Mouse (Mus musculus) myocyte (in vitro differentiated cells): Measurements from ENCODE around the gene Gucy2d. TPM values are rescaled to one million over a fixed set of nuclear protein-coding genes. Genes with fewer than 3 reads are reported as not detected.
A peak's percentile ranks its signal among the peaks of the same experiment; 100 is the strongest.

ENCODE experiments used
- H3K27me3 ChIP-seq: one replicate; pipeline ENCODE4 v1.6.1; 2011; ENCODE audit not compliant: control insufficient read depth, insufficient read depth, insufficient read length
- H3K36me3 ChIP-seq: one replicate; pipeline ENCODE4 v1.6.1; 2011; ENCODE audit not compliant: control insufficient read depth, insufficient read depth
- H3K4me2 ChIP-seq: one replicate; pipeline ENCODE4 v1.6.1; 2011; ENCODE audit warnings: low read depth, control low read depth
- H3K4me3 ChIP-seq: one replicate; pipeline ENCODE4 v1.5.1; 2011; ENCODE audit warnings: mild to moderate bottlenecking, control low read depth, moderate library complexity
- H3K79me2 ChIP-seq: one replicate; pipeline ENCODE4 v1.6.1; 2011; ENCODE audit not compliant: control insufficient read depth, insufficient read depth
- H3ac ChIP-seq: one replicate; pipeline ENCODE4 v1.6.1; 2011; ENCODE audit not compliant: control insufficient read depth, insufficient read length
- CEBPB ChIP-seq: IDR thresholded peaks from 2 replicates; pipeline ENCODE4 v1.6.1; 2011; ENCODE audit warnings: mild to moderate bottlenecking, moderate library complexity; ENCODE audit not compliant: poor library complexity, insufficient read depth, severe bottlenecking
- E2F4 ChIP-seq: IDR thresholded peaks from one replicate; pipeline ENCODE4 v1.6.1; 2011; ENCODE audit warnings: mild to moderate bottlenecking, control low read depth, moderate library complexity; ENCODE audit not compliant: insufficient read depth
- MAX ChIP-seq: IDR thresholded peaks from one replicate; pipeline ENCODE4 v1.6.1; 2011; ENCODE audit warnings: low read depth, mild to moderate bottlenecking, control low read depth
- MYOD1 ChIP-seq, 3 experiments: IDR thresholded peaks; one replicate each; pipeline ENCODE4 v1.6.1; 2011; ENCODE audit warnings: control low read depth in 2 of 3, low read depth in 2 of 3, mild to moderate bottlenecking in 2 of 3, moderate library complexity in 1 of 3; ENCODE audit not compliant: insufficient read length in 2 of 3, control insufficient read depth in 1 of 3
- MYOG ChIP-seq, 3 experiments: IDR thresholded peaks; one replicate each; pipeline ENCODE4 v1.6.1; 2011; ENCODE audit warnings: control low read depth in 2 of 3, low read depth in 2 of 3, mild to moderate bottlenecking in 2 of 3; ENCODE audit not compliant: insufficient read length in 2 of 3, control insufficient read depth in 1 of 3, insufficient read depth in 1 of 3
- POLR2A ChIP-seq: IDR thresholded peaks from one replicate; pipeline ENCODE4 v1.6.1; 2011; ENCODE audit warnings: low read depth, mild to moderate bottlenecking, control low read depth, moderate library complexity; ENCODE audit not compliant: insufficient read length
- POLR2AphosphoS2 ChIP-seq: IDR thresholded peaks from one replicate; pipeline ENCODE4 v1.6.1; 2011; ENCODE audit warnings: low read depth, control low read depth; ENCODE audit not compliant: insufficient read length
- REST ChIP-seq: IDR thresholded peaks from one replicate; pipeline ENCODE4 v1.6.1; 2011; ENCODE audit warnings: mild to moderate bottlenecking, control low read depth, moderate library complexity; ENCODE audit not compliant: insufficient read depth, insufficient read length
- SRF ChIP-seq: IDR thresholded peaks from one replicate; pipeline ENCODE4 v1.6.1; 2011; ENCODE audit warnings: low read depth; ENCODE audit not compliant: control insufficient read depth, insufficient read length
- TCF12 ChIP-seq: IDR thresholded peaks from one replicate; pipeline ENCODE4 v1.6.1; 2011; ENCODE audit warnings: mild to moderate bottlenecking, control low read depth; ENCODE audit not compliant: poor library complexity, insufficient read depth, severe bottlenecking
- TCF3 ChIP-seq: IDR thresholded peaks from one replicate; pipeline ENCODE4 v1.6.1; 2011; ENCODE audit warnings: low read depth, control low read depth; ENCODE audit not compliant: insufficient read length
- USF1 ChIP-seq: IDR thresholded peaks from one replicate; pipeline ENCODE4 v1.6.1; 2011; ENCODE audit warnings: low read depth, mild to moderate bottlenecking, control low read depth, moderate library complexity
- polyA plus RNA-seq: library from polyadenylated mRNA; unstranded; fragments of >200 nt; fragmentation: generic; extraction: Trizol; gene quantifications from one replicate; pipeline ENCODE4 v1.2.1, GENCODE M21; 2012; ENCODE audit warnings: missing spikeins

Gucy2d gene
- not detected for polyA plus RNA-seq

DNA sequence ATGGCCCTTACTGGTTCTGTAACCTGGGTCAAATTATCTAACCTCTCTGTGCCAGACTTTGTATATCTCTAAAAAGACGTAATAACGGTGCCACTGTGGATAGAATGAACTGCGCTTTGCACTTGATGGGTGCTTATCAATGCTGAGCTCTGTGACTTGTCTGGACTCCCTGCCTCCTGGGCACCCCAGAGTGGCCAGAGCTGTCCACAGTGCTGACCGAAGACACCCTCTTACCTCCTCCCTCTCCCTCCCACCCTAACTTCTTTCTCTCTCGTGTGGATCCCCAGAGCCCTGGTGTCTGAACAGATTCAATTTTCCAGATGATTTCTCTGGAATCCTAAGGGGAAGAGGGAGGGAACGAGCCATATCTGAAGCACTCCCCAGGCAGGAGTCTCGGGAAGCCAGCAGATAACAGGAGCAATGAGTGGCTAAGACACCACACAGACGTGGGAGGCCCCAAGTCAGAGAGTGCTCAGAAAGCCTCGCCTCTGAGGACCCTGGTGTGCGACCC, at the start of gene Gucy2d:
Gene Gucy2d, plus strand, starts transcription at position 461 of the 511 bp plus-strand sequence.
- Histone ChIP-seq H3K36me3 (no peaks in the 10 kb centered on the region), H3K27me3 (no peaks in the 10 kb centered on the region), H3K4me3 (no peak within 1 kb of the TSS), H3K79me2 (no peaks in the 10 kb centered on the region), H3ac (no peak within 1 kb of the TSS), H3K4me2 (no peak within 1 kb of the TSS)
- TF ChIP-seq REST (peak; percentile 85), MYOG (IDR thresholded peaks at IDR 0.05; ENCODE audit: control insufficient read depth in 1 of 3, insufficient read depth in 1 of 3, insufficient read length in 2 of 3, low read depth in 2 of 3) (no peak)

DNA sequence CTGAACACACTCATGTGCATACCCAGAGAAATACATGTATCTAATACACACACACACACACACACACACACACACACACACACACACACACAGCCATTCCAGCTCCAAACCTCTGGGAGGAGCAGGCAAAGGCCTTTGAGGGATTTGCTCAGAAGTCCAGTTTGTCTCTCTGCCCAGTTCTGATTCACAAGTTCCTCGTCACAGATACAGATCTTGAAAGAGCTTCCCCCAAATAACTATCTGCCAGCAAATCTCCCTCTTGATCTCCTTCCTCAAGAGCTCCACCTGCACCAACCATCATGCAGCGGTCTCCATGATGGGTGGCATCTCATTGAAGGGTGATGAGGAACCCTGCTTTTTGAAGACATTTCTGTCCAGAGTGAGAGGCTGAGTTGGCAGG, 49.7 kb upstream of the Gucy2d start:
- peak overlapping the region; percentile 73 for H3K4me2 ChIP-seq
- H3ac ChIP-seq, result no peak overlapping the region
- no peak for TF ChIP-seq MAX
- no peak for TF ChIP-seq MYOD1 (IDR thresholded peaks at IDR 0.05; ENCODE audit: control insufficient read depth in 1 of 3, insufficient read length in 2 of 3, low read depth in 2 of 3)
- no peak for TF ChIP-seq TCF3
- TF ChIP-seq POLR2AphosphoS2, result no peak
- no peak for TF ChIP-seq POLR2A
- TF ChIP-seq MYOG (IDR thresholded peaks at IDR 0.05; ENCODE audit: control insufficient read depth in 1 of 3, insufficient read depth in 1 of 3, insufficient read length in 2 of 3, low read depth in 2 of 3), result no peak
- H3K4me3 ChIP-seq, result no peak overlapping the region
- H3K27me3 ChIP-seq, result no peaks in the 10 kb centered on the region
- no peaks in the 10 kb centered on the region for H3K36me3 ChIP-seq
- H3K79me2 ChIP-seq, result no peaks in the 10 kb centered on the region

DNA sequence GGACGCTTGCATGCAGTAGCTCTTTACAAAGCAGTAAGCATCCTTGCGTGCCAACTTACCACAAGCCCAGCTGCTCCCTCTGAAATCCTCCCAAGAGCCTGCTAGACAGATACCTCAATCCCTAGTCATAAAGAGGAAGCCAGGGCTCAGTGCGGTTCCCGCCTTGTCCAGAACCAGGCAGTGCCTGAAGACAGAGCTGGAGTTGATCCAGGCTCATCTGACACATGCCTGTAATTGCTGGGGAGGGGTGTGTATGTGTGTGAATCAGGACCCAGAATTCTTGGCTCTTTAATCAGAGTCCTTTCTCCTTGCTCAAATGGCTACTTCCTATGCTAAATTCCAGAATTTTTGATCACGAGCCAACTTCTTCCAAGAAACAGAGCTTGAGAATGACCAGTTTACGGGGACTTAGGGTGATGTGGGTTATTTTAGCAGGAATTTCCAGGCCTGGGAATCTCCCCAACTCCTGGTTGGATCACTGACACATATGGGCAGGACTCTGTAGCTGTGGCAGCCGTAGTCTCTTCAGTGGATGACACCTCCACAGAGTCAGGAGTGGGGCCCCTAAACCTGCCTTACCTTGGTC, 48.8 kb upstream of the Gucy2d start:
- peak; percentile 37 for TF ChIP-seq E2F4
- peak in 2 of 3 experiments; percentile 68 to 70 for TF ChIP-seq MYOD1 (IDR thresholded peaks at IDR 0.05; ENCODE audit: control insufficient read depth in 1 of 3, insufficient read length in 2 of 3, low read depth in 2 of 3)
- peak; percentile 20 for TF ChIP-seq TCF12
- TF ChIP-seq POLR2AphosphoS2, result no peak
- no peak for TF ChIP-seq POLR2A
- peak in 2 of 3 experiments; percentile 11 to 64 for TF ChIP-seq MYOG (IDR thresholded peaks at IDR 0.05; ENCODE audit: control insufficient read depth in 1 of 3, insufficient read depth in 1 of 3, insufficient read length in 2 of 3, low read depth in 2 of 3)
- Histone ChIP-seq H3K79me2 (no peaks in the 10 kb centered on the region), H3K4me2 (peak overlapping the region; percentile 73), H3K27me3 (no peaks in the 10 kb centered on the region), H3K4me3 (no peak overlapping the region), H3ac (no peak overlapping the region), H3K36me3 (no peaks in the 10 kb centered on the region)

DNA sequence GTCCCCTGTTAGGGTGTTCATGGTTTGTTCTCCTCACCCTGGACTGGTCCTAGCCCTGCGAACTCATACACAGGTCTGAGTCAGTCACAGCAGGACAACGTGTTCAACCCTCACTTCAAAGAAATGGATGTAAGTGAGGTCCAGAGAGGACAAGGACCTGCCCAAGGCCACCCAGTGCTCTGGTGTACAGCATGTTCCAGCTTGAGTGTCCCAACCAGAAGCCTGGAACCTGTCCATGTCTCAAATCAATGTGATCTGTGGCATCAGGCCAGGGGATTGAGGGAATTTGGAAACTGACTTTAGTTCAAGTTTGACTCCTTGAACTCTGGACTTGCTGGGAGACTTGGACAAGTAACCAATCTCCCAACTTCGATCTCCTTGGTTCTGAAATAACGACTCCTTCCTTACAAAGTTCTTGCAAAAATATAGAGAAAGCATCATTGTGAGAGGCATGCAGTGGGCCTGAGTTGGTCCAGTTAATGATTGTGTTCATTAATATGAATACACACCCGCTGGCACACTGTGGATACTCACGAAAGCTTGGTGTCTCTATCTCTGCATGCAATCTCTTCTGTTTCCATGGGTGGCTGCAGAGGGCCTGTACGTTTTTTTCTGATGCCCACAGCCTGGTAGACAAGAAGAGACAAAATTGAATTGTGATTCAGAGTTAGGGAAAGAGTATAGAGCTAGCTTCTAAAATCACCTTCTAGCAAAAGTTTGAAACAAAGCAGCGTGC, 47.6 kb upstream of the Gucy2d start:
- Histone ChIP-seq H3K4me3 (no peak overlapping the region), H3K4me2 (peak overlapping the region; percentile 73), H3ac (no peak overlapping the region), H3K36me3 (no peaks in the 10 kb centered on the region), H3K27me3 (no peaks in the 10 kb centered on the region), H3K79me2 (no peaks in the 10 kb centered on the region)
- no peak for TF ChIP-seq REST
- no peak for TF ChIP-seq MYOG (IDR thresholded peaks at IDR 0.05; ENCODE audit: control insufficient read depth in 1 of 3, insufficient read depth in 1 of 3, insufficient read length in 2 of 3, low read depth in 2 of 3)
- TF ChIP-seq USF1, result no peak
- no peak for TF ChIP-seq MYOD1 (IDR thresholded peaks at IDR 0.05; ENCODE audit: control insufficient read depth in 1 of 3, insufficient read length in 2 of 3, low read depth in 2 of 3)
- TF ChIP-seq SRF, result no peak
- TF ChIP-seq CEBPB, result no peak
- no peak for TF ChIP-seq POLR2AphosphoS2
- no peak for TF ChIP-seq E2F4
- no peak for TF ChIP-seq MAX
- no peak for TF ChIP-seq POLR2A
- no peak for TF ChIP-seq TCF3
- no peak for TF ChIP-seq TCF12
